Mouse (Mus musculus): Measurements from ENCODE around the gene Limch1. TPM values are rescaled to one million over a fixed set of nuclear protein-coding genes. Genes with fewer than 3 reads are reported as not detected.
A peak's percentile ranks its signal among the peaks of the same experiment; 100 is the strongest.

The Limch1 gene
- polyA plus RNA-seq, 1 experiment from 2014 or later, result 38.2 TPM

GRCm38 (mm10) chr5:66929291-66929690, 183.7 kb downstream of the Limch1 start:
- Histone ChIP-seq H3K36me3 (replicated peaks) (no peaks in the 10 kb centered on the region), H3K27ac (no peak overlapping the region), H3K9me3 (no peaks in the 10 kb centered on the region), H3K4me1 (no peaks in the 10 kb centered on the region), H3K9ac (no peak overlapping the region), H3K4me3 (replicated peaks) (no peak overlapping the region), H3K4me2 (no peak overlapping the region), H3K27me3 (no peaks in the 10 kb centered on the region)
- 88% methylated on average over 6 of the region's 6 CpGs for WGBS
- no peak for ATAC-seq (ENCODE audit: low FRiP score)

GRCm38 (mm10) chr5:66933134-66933804, 187.6 kb downstream of the Limch1 start:
- ATAC-seq (ENCODE audit: low FRiP score), result no peak
- H3K27me3 ChIP-seq, result no peaks in the 10 kb centered on the region
- 69% methylated on average over 10 of the region's 10 CpGs for WGBS
- H3K27ac ChIP-seq, result no peak overlapping the region
- H3K4me2 ChIP-seq, result no peak overlapping the region
- H3K36me3 ChIP-seq (replicated peaks), result no peaks in the 10 kb centered on the region
- H3K4me3 ChIP-seq (replicated peaks), result no peak overlapping the region
- H3K9ac ChIP-seq, result no peak overlapping the region
- H3K9me3 ChIP-seq, result no peaks in the 10 kb centered on the region
- no peaks in the 10 kb centered on the region for H3K4me1 ChIP-seq

DNA sequence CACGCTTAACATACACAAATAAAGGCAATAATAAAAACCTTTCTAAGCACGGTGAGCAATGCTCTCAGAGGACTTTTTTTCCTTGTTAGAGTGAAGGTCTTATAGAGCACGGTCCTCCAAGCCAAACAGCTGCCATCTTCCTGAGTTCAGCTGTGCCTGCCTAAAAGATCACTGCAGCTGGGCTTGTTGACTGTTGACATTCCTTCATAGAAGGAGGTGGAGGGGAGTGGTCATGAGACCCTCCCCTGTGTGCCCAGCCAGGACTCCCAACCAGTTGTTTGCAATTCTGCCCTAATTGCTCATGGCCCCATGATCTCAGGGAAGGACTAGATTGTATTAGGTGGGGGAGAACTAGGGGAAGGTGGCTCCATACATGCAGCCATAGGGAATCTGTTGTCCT, 189.0 kb downstream of the Limch1 start:
- Histone ChIP-seq H3K4me1 (no peaks in the 10 kb centered on the region), H3K27ac (no peak overlapping the region), H3K4me2 (no peak overlapping the region), H3K9me3 (no peaks in the 10 kb centered on the region), H3K4me3 (replicated peaks) (no peak overlapping the region), H3K36me3 (replicated peaks) (no peaks in the 10 kb centered on the region), H3K9ac (no peak overlapping the region), H3K27me3 (no peaks in the 10 kb centered on the region)
- 88% methylated on average over 3 of the region's 3 CpGs for WGBS
- ATAC-seq (ENCODE audit: low FRiP score), result no peak

GRCm38 (mm10) chr5:66937376-66937775, 191.7 kb downstream of the Limch1 start:
- Histone ChIP-seq H3K4me2 (no peak overlapping the region), H3K36me3 (replicated peaks) (no peaks in the 10 kb centered on the region), H3K4me3 (replicated peaks) (no peak overlapping the region), H3K9me3 (no peaks in the 10 kb centered on the region), H3K27ac (no peak overlapping the region), H3K27me3 (no peaks in the 10 kb centered on the region), H3K4me1 (no peaks in the 10 kb centered on the region), H3K9ac (no peak overlapping the region)
- 70% methylated on average over 9 of the region's 9 CpGs for WGBS
- ATAC-seq (ENCODE audit: low FRiP score), result no peak

DNA sequence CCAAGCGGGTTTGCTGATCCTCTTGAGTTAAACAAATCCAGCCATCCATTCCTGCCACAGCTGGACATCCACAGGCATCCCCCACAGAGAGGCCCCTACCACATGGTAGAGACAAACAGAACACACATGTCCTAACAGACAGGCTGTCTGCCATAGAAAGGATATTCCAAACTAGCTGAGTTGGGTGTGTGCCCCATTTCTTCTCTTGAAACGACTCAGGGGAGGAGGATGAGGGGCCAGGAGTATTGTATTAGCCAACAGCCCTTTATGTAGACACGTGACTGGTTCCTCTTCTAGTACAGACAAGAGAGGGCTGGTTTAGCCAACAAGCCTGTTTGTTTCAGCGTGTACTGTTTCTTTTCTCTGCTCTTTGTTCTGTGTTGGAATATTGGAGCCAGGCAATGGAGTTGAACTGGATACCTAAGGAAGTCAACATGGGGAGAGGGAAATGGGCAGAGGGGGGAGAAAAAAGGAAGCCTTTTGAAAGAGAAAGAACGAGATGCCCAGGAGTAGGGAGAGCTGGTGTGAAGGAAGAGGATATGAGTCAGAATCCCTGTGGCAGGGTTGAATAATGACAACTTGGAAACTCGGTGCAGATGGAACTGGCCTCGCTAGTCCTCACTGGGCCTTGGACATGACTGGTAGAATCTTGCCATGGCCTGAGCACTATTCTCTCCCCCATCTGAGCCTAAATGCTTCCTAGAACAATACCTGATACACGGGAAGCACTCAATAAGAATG, 196.3 kb downstream of the Limch1 start:
- no peaks in the 10 kb centered on the region for H3K36me3 ChIP-seq (replicated peaks)
- H3K4me2 ChIP-seq, result no peak overlapping the region
- no peaks in the 10 kb centered on the region for H3K4me1 ChIP-seq
- no peak overlapping the region for H3K9ac ChIP-seq
- no peak overlapping the region for H3K27ac ChIP-seq
- 80% methylated on average over 8 of the region's 8 CpGs for WGBS
- H3K9me3 ChIP-seq, result no peaks in the 10 kb centered on the region
- H3K27me3 ChIP-seq, result no peaks in the 10 kb centered on the region
- no peak for ATAC-seq (ENCODE audit: low FRiP score)
- no peak overlapping the region for H3K4me3 ChIP-seq (replicated peaks)

DNA sequence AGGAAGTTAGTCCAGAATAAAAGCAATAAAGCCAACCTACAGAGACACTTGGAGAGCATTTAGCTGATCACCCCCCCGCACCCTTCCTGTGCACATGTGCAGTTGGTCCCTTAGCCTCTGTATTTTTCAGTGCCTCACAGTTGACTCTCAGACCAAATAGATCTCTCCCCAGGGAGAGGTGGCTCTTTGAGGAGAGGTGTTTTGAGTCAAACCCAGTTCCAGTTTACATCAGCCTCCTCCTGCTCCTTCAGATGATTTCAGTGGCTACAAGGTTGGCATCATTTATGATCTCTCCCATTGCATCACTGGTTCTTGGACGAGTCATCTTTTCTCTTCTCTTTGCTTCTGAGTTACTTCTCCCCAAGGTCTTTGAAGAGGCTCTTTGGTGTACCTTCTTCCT, 197.3 kb downstream of the Limch1 start:
- Histone ChIP-seq H3K36me3 (replicated peaks) (no peaks in the 10 kb centered on the region), H3K27me3 (no peaks in the 10 kb centered on the region), H3K4me2 (no peak overlapping the region), H3K4me3 (replicated peaks) (no peak overlapping the region), H3K27ac (no peak overlapping the region), H3K4me1 (peaks cover 2% of the 10 kb centered on the region; the same call in 1 of the 2 replicates), H3K9me3 (no peaks in the 10 kb centered on the region), H3K9ac (no peak overlapping the region)
- ATAC-seq (ENCODE audit: low FRiP score), result no peak
- WGBS, result 90% methylated on average over 2 of the region's 2 CpGs

GRCm38 (mm10) chr5:66943521-66943920, 197.9 kb downstream of the Limch1 start:
- no peaks in the 10 kb centered on the region for H3K36me3 ChIP-seq (replicated peaks)
- H3K9ac ChIP-seq, result no peak overlapping the region
- no peaks in the 10 kb centered on the region for H3K27me3 ChIP-seq
- 76% methylated on average over 7 of the region's 7 CpGs for WGBS
- H3K4me1 ChIP-seq, result peaks cover 7% of the 10 kb centered on the region; the same call in 1 of the 2 replicates
- H3K4me2 ChIP-seq, result no peak overlapping the region
- no peak overlapping the region for H3K4me3 ChIP-seq (replicated peaks)
- ATAC-seq (ENCODE audit: low FRiP score), result no peak
- H3K27ac ChIP-seq, result no peak overlapping the region
- no peaks in the 10 kb centered on the region for H3K9me3 ChIP-seq

DNA sequence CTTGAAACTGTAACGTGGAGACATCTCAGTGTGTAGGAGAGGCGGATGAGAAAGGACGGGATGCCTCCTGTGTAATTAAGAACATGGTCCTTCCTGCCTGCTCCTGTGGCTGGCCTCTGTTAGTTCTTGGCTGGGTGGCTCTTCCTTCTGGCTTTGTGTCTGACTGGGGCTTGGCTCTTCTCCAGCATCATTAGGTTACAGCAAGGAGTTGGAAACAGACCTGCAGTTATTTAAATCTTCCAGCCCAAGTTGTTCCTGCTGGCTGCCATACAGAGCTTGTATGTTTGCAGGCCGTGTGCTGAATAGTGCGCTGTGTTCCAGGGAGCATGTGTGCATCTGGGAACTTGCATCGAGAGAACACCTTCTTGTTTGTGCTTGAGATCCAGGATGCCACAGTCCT, 202.3 kb downstream of the Limch1 start:
- Histone ChIP-seq H3K4me2 (no peak overlapping the region), H3K4me1 (peaks cover 12% of the 10 kb centered on the region), H3K27me3 (no peaks in the 10 kb centered on the region), H3K36me3 (replicated peaks) (no peaks in the 10 kb centered on the region), H3K9ac (no peak overlapping the region), H3K9me3 (peaks cover 5% of the 10 kb centered on the region; the same call in 1 of the 2 replicates), H3K4me3 (replicated peaks) (no peak overlapping the region), H3K27ac (peak overlapping the region; percentile 72)
- ATAC-seq (ENCODE audit: low FRiP score), result peak; percentile 67; the same call in 1 of the 2 replicates
- 60% methylated on average over 6 of the region's 6 CpGs for WGBS

GRCm38 (mm10) chr5:66949098-66949692, 203.6 kb downstream of the Limch1 start:
- no peaks in the 10 kb centered on the region for H3K27me3 ChIP-seq
- H3K27ac ChIP-seq, result peak overlapping the region; percentile 72
- no peaks in the 10 kb centered on the region for H3K36me3 ChIP-seq (replicated peaks)
- no peak overlapping the region for H3K4me3 ChIP-seq (replicated peaks)
- H3K9ac ChIP-seq, result no peak overlapping the region
- whole genome bisulfite sequencing, result 37% methylated on average over 8 of the region's 8 CpGs
- H3K4me2 ChIP-seq, result no peak overlapping the region
- ATAC-seq (ENCODE audit: low FRiP score), result peak; percentile 63; the same call in 1 of the 2 replicates
- H3K9me3 ChIP-seq, result peaks cover 5% of the 10 kb centered on the region; the same call in 1 of the 2 replicates
- H3K4me1 ChIP-seq, result peaks cover 17% of the 10 kb centered on the region

- Histone ChIP-seq H3K4me1 (peaks cover 10% of the 10 kb centered on the region), H3K27me3 (no peaks in the 10 kb centered on the region), H3K9ac (no peak overlapping the region), H3K4me2 (no peak overlapping the region), H3K36me3 (replicated peaks) (no peaks in the 10 kb centered on the region), H3K4me3 (replicated peaks) (no peak overlapping the region), H3K27ac (no peak overlapping the region), H3K9me3 (peaks cover 5% of the 10 kb centered on the region; the same call in 1 of the 2 replicates)
- 79% methylated on average over 3 of the region's 3 CpGs for WGBS
- ATAC-seq (ENCODE audit: low FRiP score), result no peak
Observed at GRCm38 (mm10) chr5:66953375-66953774, 207.7 kb downstream of the Limch1 start.

DNA sequence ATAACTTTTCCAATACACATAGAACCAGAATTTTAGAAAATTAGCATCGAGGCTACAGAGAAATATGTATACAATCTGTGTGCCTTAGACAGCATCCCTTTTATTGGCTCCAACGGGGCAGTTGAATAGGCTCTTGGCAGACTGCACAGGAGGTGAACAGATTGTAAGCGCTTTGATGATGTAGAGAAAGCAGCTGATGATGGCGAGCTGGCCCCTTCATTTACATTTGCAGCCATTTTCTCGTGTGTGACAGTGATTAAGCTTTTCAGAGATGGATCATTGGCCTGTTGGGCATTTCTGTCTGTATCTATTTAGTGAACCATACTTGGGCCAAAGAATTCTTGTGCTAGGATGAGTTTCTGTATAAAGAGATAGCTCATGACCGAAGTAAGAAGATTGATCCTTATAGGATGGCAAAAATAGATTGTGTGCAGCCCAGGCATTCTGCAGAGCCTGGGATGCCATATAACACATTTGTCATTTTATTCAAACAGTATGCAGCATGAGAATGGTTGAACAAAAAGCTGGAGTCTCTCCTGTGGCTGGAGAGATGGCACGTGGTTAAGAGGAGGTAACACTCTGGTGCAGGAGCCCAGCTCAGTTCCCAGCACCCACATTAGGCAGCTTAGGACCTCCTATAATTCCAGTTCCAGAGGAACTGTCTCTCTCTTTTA, 208.5 kb downstream of the Limch1 start:
- H3K27ac ChIP-seq, result peak overlapping the region; percentile 31; the same call in 1 of the 2 replicates
- 51% methylated on average over 7 of the region's 7 CpGs for WGBS

GRCm38 (mm10) chr5:66955245-66955644, 209.6 kb downstream of the Limch1 start:
- H3K27me3 ChIP-seq, result no peaks in the 10 kb centered on the region
- H3K36me3 ChIP-seq (replicated peaks), result no peaks in the 10 kb centered on the region
- H3K9me3 ChIP-seq, result peaks cover 5% of the 10 kb centered on the region; the same call in 1 of the 2 replicates
- ATAC-seq (ENCODE audit: low FRiP score), result no peak
- peaks cover 5% of the 10 kb centered on the region for H3K4me1 ChIP-seq
- no peak overlapping the region for H3K4me3 ChIP-seq (replicated peaks)
- no peak overlapping the region for H3K4me2 ChIP-seq
- no peak overlapping the region for H3K9ac ChIP-seq
- WGBS, result 88% methylated on average over 5 of the region's 5 CpGs
- no peak overlapping the region for H3K27ac ChIP-seq

More for the DNA sequence above, 208.5 kb downstream of the Limch1 start:
- no peaks in the 10 kb centered on the region for H3K36me3 ChIP-seq (replicated peaks)
- no peak overlapping the region for H3K4me3 ChIP-seq (replicated peaks)
- ATAC-seq (ENCODE audit: low FRiP score), result 0 out of 2 replicates have a peak, but pooled peaks have one; percentile 51
- H3K9me3 ChIP-seq, result peaks cover 5% of the 10 kb centered on the region; the same call in 1 of the 2 replicates
- no peak overlapping the region for H3K4me2 ChIP-seq
- H3K9ac ChIP-seq, result no peak overlapping the region
- H3K4me1 ChIP-seq, result peaks cover 6% of the 10 kb centered on the region
- H3K27me3 ChIP-seq, result no peaks in the 10 kb centered on the region
